Mouse (Mus musculus) thymus, postnatal 36 days (tissue): ENCODE results near the gene Icam1.
"Not testable (repeated sequence)": the region's sequence is repeated elsewhere in the genome, so short reads cannot be mapped to it uniquely, and the experiment has no call there.

ENCODE experiments used
- DNase-seq, 2 experiments: peaks; one replicate each; pipeline ENCODE4 v3.0.0; 2022; ENCODE audit warnings: mixed read lengths in 2 of 2

Gene Icam1

GRCm38 (mm10) chr9:20993165-20993898 lies 22.5 kb upstream of the Icam1 start:
- no peak for DNase-seq

DNA sequence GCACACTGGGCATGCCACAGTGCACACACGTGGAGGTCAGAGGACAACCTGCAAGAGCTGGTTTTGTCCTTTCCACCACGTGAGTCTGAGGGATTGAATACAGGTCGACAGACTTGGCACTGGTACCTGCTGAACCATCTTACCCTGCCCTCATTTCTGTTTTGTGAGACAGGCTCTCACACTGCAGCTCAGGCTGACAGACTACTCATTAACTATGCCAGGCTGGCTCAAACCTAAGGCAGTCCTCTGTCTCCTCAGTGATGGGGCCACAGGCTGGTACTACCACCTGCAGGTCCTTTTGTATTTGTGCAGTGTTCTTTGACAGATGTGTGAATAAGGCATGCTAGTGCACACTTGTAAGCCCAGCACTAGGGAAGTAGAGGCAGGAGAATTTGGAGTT lies 20.7 kb upstream of the Icam1 start:
- DNase-seq: no peak

GRCm38 (mm10) chr9:20997065-20997464 lies 18.7 kb upstream of the Icam1 start:
- DNase-seq: no peak

DNA sequence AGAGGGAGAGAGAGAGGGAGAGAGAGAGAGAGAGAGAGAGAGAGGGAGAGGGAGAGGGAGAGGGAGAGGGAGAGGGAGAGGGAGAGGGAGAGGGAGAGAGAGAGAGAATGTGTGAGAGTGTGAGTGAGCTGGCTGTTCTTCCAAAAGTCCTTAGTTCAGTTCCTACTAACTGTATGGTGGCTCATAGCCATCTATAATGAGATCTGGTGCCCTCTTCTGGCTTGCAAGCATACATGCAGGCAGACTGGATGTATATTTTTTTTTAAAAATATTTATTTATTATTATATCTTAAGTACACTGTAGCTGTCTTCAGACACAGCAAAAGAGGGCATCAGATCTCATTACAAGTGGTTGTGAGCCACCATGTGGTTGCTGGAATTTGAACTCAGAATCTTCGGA lies 17.4 kb upstream of the Icam1 start:
- not testable (repeated sequence) for DNase-seq

DNA sequence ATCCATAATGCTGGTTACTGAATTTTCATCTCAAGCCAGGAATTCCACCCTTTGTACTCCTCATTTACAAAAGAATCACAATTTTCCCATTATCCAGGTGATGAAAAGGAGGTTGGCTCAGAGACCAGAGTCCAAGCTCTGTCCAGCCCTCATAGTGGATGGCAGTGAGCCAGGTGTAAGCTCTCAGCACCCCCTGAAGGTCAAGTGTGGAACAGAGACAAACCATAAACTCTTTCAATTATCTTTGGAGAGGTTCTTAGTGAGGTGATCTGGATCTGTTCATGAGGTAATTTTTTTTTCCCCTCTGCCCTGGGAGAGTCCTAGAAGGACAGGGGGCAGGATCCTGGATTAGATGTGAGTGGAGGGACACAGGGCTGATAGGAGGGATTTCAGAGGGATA lies 15.0 kb upstream of the Icam1 start:
- DNase-seq: no peak

DNA sequence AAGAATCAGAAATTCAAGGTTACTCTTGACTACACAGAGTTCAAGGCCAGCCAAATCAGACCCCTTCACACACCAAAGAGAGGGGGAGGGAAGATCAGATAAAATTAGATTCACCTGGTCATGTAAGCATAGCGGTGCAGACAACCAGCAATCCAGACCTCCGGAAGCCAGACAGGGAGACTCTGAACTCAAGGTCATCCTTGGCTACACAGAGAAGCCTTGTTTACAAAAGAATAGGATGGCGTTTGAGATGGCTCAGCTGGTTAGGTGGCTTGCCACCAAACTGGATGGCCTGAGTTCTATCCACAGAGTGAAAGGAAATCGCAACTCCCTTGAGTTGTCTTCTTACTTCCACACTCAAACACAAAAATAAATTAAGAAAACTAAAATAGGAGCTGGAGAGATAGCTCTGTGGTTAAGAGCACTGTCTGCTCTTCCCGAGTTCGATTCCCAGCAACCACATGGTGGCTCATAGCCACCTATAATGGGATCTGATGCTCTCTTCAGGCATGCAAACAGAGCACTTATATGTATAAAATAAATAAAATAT lies 14.1 kb upstream of the Icam1 start:
- no peak for DNase-seq

GRCm38 (mm10) chr9:21002270-21002626 lies 13.5 kb upstream of the Icam1 start:
- DNase-seq: no peak

GRCm38 (mm10) chr9:21002627-21003551 lies 12.9 kb upstream of the Icam1 start, which contains the start of gene Mrpl4:
TSS of gene Mrpl4 (plus strand) at chr9:21002738.
- DNase-seq: peak; percentile 75 to 80

DNA sequence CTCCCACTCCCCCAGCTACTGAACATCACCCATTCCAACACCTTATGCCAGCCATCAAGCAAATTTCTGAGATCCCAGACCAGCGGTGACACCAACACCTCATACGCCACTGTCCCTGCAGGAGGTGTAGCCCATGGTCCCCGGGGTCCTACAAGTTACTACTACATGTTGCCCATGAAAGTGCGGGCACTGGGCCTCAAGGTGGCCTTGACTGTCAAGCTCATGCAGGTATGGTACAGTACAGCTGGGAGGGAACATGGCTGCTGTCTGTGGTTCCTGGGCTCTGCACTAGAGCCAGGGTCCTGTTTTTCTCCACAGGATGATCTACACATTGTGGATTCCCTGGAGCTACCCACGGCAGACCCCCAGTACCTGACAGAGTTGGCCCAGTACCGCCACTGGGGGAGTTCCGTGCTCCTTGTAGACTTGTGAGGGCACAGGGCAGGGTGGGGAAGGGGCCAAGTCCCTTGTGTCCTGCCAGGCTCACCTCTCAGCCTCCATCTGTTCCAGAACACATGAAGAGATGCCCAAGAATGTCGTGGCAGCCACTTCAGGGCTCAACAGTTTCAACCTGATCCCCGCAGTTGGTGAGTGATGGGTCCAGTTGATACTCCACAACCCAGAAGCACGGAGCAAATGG lies 8.4 kb upstream of the Icam1 start:
- no peak for DNase-seq

DNA sequence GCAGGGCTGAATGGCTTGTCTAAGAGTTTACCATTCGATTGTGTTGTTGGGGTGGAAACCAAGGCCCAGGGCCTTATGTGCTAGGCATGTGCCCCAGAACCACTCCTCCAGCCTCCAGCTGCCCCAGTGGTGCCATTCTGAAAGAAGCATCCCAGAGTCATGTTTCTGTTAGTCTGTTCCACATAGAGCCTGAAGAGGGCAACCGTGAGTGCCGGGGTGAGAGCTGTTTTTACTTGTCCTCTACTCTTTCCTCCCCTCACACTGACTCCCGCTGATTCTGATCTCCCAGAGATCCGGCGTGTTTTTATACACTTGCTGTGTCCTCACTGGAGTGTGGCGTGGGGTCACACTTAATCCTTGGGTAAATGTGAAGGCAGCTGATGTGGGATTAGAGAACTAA lies 7.8 kb upstream of the Icam1 start:
- DNase-seq: no peak

DNA sequence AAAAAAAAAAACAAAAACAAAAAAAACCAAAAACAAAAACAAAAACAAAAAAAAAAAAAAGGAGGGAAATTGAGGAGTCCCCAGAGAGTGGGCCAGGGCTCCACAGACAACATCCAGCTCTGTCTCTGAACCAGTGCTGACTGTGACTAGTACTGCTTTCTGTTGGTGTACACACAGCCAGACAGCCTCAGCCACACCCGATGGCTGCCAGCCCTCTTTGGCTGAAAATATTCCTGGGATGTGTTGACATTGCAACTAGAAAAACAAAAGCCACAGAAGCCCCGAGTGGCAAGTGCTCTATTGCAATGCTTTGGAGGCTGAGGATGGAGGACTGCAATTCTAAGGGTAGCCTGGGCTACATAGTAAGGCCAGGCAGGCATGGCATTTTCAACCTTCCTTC lies 5.4 kb upstream of the Icam1 start:
- no peak for DNase-seq

DNA sequence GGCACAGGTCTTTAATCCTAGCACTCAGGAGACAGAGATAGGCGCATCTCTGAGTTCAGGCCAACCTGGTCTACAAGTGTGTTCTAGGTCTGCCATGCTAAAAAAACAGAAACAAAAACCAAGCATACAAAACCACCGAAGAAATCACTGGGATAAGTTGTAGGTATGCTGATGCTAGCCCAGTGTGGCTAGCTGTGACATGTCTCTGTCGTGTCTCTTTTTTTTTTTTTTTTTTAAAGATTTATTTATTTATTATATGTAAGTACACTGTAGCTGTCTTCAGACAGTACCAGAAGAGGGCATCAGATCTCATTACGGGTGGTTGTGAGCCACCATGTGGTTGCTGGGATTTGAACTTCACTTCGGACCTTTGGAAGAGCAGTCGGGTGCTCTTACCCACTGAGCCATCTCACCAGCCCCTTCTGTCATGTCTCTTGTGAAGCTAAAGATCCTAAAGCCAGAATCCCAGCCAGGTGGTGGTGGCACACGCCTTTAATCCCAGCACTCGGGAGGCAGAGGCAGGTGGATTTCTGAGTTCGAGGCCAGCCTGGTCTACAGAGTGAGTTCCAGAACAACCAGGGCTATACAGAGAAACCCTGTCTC lies 4.7 kb upstream of the Icam1 start:
- not testable (repeated sequence) for DNase-seq

DNA sequence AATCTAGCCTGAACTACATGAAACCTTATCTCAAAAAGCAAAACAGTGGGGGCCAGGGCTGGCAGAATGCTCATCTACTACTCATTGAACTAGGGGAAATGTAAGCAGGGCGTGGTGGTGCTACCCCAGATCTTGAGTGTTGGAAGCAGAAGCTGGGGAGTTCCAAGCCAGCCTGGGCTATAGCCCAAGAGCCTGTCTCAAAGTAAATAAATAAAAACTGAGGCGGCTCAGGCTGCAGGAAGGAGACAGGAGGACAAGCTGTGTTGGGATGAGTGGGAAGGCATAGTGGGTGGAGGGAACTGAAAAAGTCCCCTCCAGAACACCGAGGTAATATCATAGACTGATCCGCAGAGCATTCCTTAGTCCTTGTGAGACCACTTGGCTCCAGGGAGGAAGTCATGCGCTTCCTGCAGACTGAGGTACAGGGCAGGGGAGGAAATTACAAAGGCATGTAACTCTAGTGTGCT lies 3.9 kb upstream of the Icam1 start:
- no peak for DNase-seq

DNA sequence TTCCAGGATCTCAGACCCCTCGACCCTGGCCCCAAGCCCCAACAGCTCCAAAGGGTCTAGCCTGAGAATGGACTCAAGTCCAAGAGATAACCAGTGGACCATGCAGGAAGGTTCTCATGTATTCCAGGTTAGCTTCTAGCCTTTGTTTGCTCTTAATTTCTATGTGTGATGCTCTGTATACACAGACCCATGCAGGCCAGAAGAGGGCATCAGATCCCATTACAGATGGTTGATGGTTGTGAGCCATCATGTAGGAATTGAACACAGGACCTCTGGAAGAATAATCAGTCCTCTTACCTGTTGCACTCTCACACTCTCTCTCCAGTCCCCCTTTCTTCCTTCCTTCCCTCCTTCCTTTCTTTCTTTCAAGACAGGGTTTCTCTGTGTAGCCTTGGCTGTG lies 3.4 kb upstream of the Icam1 start:
- DNase-seq: no peak

DNA sequence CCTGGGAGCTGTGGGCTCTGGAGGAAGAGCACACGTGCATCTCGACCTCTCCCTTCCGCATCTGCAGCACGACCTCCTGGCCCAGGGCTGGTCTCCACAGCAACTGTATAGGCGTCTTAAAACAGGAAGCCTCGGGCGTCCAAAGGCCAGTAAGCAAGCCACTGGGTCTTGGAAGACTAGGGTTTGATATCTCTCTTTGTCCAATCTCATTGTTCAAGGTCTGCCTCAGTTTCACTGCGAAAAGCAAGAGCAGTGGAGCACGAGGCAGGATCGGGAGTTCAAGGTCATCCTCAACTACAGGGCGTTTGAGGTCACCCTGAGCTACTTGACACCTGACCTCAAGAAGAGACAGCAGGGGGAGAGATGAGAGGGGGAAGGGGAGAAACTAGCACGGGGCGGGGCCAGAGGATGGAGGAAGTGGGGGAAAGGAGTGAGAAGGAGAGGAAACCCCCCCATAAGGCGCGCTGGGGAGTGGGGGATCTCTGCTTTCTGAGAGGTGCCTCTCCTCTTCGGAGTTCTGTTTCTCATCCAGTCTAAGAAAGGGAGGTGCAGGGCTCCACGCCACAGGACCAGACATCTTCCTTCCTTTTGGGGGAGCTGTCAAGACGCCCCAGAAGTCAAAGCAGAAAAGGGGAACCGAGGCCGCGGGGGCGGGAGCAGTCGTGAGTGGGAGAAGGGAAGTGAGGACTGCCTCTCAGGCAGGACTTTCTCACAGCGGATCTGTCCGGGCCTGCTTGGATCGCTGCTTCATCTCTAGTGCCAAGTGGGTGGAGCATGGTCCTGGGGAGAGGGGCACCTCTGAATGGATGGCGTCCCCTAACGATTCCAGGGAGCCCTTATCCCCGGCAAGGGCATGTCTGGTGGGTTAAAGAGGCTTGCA lies 854 bp upstream of the Icam1 start:
- DNase-seq: peak; percentile 69 to 78

DNA sequence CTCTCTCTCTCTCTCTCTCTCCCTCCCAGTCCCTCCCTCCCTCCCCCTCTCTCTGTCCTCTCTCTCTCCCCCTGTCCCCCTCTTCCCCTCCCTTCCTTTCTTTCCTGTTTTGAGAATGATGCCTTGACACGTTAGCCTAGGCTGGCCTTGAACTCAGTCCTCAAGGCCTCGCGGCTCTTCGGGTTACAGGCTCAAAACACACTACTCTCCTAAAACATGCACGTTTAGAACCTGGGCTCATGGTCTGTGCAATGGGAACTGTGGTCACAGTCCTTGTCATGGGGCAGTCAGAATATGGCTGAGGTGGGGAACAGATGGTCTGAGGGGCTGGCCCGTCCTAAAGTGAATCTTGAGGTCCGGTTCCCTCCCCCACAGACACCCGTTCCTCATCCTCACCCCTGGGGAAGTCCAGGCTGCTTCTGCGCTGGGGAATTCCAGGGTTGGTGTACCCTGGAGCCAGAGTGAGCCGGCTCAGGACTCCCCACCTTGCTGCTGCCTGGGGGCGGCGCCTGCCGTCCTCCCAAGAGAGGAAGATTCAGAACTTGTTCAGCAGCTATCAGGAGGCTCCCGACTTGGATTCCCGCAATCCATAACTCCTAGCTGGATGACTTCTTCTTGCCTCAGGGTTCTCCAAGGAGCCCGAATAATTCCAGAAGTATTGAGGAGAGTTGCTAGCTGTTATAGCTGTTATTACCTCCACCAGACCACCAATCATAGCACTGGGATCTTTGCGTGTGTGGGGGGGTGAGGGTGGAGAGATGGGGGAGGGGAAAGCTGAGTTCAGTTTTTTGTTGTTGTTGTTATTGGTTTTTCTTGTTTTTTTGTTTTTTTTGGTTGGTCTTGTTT lies 769 bp downstream of the Icam1 start:
- DNase-seq: peak; percentile 22 to 46

GRCm38 (mm10) chr9:21017177-21017575 lies 1.4 kb downstream of the Icam1 start:
- DNase-seq: peak; percentile 34 to 49

DNA sequence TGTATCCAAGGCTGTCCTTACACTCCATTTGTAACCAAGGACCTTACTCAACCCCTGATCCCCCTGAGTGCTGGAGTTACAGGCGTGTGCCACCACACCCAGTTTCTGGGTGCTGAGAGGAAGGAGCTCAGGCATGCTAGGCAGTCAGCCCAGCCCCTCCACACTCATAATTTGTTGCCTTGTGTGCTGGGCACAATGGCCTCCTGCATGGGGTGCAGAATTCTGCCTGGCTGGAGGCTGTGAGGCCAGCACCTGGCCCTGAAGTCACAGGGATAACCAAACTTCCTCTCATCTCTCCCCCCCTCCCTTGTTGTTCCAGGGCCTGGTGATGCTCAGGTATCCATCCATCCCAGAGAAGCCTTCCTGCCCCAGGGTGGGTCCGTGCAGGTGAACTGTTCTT lies 2.8 kb downstream of the Icam1 start:
- DNase-seq: no peak

DNA sequence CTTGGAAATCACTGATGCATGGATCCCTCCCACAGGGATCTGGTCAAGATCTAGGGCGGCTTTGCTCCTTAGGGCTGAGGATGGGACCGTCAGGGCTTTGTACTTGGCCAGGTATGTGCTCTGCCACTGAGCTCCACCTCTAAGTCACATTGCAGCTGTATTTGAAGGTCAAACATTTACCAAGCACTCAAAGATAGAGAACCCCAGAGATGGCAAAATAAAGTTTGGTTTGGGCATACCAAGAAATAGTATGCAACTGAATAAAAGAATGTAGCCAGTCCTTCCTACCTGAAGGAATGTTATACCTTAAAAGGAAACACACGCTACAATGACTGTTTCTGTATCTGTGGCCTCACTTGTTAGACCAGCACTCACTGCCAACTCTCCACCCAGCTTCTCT lies 5.6 kb downstream of the Icam1 start:
- no peak for DNase-seq

GRCm38 (mm10) chr9:21022288-21022687 lies 6.5 kb downstream of the Icam1 start:
- no peak for DNase-seq

DNA sequence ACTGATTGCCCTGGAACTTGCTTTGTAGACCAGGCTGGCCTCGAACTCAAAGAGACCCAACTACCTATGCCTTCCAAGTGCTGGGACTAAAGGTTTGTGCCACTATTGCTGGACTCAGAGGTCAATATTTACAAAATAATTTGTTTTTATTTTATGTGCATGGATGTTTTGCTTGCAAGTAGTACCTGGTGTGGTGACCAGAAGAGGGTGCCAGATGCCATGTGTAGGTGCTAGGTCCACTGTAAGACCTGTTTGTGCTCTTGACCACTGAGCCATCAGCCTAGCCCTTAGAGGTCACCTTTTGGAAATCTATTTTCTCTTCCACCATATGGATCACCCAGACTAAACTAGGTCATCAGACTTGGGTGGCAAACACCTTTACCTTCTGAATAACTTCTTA lies 6.9 kb downstream of the Icam1 start:
- DNase-seq: no peak
